Mouse (Mus musculus) MEL (cell line): ENCODE measurements around the gene Tenm3.

Experiments
- CTCF ChIP-seq, 3 experiments: IDR thresholded peaks in 2 of 3; conservative IDR thresholded peaks in 1 of 3; 2 replicates each; pipeline ENCODE4 v1.5.1; 2011 to 2012; ENCODE audit warnings: low read length in 3 of 3, low read depth in 2 of 3, mild to moderate bottlenecking in 2 of 3, improper control_type of control experiment in 1 of 3, inconsistent platforms in 1 of 3, mixed read lengths in 1 of 3, moderate library complexity in 1 of 3; ENCODE audit not compliant: control insufficient read depth in 1 of 3, insufficient read depth in 1 of 3, poor library complexity in 1 of 3, severe bottlenecking in 1 of 3
- MEF2A ChIP-seq: IDR thresholded peaks from 2 replicates; pipeline ENCODE4 v1.6.1; 2014; ENCODE audit warnings: low read depth, mild to moderate bottlenecking, inconsistent platforms, low read length, improper control_type of control experiment; ENCODE audit not compliant: poor library complexity, insufficient replicate concordance, severe bottlenecking; ENCODE audit errors: extremely low read depth
- USF1 ChIP-seq: IDR thresholded peaks from 2 replicates; pipeline ENCODE4 v1.6.1; 2014; ENCODE audit warnings: low read depth, mild to moderate bottlenecking, inconsistent platforms, low read length, improper control_type of control experiment, moderate library complexity

- TF ChIP-seq USF1 (no peak), CTCF (IDR thresholded peaks at IDR 0.05 in 2 of 3, conservative IDR thresholded peaks at IDR 0.05 in 1 of 3; ENCODE audit: control insufficient read depth in 1 of 3, insufficient read depth in 1 of 3, low read depth in 2 of 3, low read length in 3 of 3, poor library complexity in 1 of 3, severe bottlenecking in 1 of 3) (no peak), MEF2A (no peak)
Measured at GRCm38 (mm10) chr8:48373404-48373803, 470.3 kb downstream of the Tenm3 start.
